Mouse (Mus musculus) right cerebral cortex, postnatal 25 days (tissue): Measurements from ENCODE around the gene Sec31b.

Experiments
- DNase-seq: peaks from one replicate; pipeline ENCODE4 v3.0.0; 2022

Gene Sec31b

DNA sequence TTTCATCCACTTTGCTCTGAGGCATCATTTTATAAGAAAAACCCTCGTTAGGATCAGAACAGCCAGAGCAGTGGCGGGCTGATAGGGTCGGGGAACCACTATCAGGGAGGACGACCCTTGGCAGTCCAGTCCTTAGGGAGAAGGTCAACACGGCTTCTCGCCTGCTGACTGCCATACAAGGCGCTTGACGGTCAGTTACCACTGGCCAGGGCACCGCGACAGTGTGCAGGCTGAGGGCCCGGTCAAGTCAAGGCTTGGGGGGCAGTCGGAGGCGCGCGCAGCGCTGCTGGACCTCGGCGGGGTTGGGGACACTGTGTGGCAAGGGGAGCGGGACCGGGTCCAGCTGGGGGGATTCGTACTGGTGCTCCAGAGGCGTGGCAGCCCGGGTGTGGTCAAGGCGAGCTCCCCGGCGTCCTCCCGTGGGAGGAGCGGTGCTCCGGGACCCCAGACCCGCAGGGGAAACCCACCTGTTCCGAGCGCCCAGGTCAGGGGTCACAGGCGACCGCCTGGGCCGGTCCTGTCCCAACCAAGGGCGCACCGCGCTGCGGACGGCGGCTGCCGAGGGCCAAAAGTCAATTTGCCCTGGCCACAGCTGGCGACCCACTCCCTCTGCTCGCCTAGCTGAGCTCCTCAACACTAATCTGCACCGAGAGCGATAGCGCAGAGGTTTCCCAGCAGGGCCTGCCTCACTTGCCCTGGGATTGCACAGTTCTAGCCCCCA lies at the start of gene Sec31b:
Gene Sec31b (minus strand): TSS at position 544 of the 721 bp plus-strand sequence.
- DNase-seq = no peak

DNA sequence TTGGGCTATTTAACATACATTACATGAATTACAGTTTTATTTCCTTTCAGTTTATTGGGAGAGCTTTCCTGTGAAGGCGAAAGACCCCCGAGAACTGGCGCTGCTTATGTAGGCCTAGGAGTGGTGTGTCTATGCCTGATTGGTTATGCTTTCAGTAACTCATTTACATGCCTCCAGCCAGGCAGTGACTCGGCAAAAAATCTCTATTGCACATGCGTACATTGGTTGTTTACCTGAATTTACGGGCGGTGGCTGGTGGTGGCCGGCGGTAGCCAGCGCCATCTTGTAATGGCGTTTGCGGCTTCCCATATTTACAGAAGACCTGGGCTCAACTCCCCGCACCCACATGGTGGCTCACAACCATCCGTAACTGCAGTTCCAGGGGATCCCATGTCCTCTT lies 48.5 kb upstream of the Sec31b start:
- no peak for DNase-seq

DNA sequence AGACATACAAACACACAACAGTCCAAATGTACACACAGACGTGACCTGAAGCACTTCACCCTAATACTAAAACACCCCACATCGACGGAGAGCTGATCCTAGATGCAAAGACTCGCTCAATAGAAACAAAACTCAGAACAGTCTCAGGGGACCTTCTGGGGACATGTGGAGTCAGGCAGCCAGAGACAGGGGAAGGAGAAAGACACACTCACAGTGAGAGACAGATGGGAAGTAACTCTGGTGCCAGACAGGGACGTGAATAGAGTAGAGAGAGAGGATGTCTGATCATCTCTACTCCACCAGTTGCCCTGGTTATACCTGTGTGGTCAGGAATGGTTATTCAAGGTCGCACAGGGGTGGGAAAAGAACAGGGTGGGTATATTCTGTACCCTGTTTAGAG lies 46.0 kb upstream of the Sec31b start:
- DNase-seq = no peak

DNA sequence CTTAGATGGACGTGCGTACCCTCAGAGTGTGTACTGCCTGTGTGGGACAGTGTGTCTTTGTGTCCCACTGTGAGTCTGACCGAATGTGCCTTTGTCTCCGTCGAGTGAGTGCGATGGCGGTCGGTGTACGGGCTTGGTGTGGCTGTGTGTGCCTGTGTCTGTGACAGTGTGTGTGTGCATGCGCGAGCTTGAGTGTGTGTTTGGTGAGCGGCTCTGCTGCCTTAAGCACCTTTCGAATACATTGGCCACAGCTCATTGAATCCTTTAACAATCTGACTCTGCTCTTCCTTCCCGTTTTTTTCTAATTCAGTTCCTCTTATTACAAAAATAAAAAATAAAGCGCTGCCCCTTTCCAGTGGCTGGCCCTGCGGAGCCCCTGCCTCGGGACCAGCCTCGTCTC lies 45.3 kb upstream of the Sec31b start:
- DNase-seq = no peak

DNA sequence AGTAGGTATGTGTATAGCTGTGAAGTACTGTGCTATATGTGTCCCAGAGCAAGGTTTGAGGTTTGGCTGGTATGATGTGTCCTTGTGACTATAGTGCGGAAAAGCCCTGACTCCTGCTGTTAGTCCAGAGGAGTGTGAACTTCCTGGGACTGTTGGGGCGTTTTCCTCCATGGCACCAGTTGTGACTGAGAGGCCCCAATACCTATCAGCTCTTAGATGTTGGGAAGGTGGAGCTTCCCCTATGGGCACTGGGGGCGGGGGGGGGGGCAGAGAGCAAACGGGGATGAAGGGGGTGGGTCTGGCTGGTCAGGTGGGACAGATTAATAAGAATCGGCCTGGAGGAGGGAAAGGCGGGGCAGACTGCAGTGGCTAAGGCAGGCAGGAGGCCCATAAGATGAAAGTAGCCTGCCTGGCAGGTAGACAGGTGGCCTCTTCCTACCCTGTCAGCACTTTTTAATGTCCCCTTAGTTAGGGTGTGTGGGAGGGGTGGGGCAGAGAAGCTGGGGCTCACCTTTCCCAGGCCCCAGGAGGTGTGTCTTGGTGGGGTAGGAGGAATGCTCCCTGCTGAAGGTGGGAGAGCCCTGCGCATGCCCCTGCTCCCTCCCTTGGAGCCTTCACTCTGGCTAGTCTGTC lies 44.0 kb upstream of the Sec31b start:
- DNase-seq = no peak

DNA sequence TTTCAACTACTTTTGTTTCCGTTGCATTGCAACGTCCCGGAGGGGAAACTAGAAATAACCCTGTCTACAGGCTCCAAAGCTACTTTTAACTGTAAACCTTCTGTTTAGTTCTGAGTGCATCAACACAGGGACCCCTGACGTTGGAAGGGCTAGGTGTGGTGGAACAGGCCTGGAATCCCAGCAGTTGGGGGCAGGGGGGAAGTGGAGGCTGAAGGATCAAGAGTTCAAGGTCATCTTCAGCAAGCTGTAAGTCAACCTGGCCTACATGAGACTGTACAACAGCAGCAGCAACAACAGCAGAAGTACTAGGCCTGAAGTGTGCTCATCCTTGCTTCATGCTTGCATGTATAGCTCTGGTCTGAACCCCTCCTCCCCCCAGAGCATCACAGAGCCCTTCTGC lies 42.4 kb upstream of the Sec31b start:
- DNase-seq = no peak

DNA sequence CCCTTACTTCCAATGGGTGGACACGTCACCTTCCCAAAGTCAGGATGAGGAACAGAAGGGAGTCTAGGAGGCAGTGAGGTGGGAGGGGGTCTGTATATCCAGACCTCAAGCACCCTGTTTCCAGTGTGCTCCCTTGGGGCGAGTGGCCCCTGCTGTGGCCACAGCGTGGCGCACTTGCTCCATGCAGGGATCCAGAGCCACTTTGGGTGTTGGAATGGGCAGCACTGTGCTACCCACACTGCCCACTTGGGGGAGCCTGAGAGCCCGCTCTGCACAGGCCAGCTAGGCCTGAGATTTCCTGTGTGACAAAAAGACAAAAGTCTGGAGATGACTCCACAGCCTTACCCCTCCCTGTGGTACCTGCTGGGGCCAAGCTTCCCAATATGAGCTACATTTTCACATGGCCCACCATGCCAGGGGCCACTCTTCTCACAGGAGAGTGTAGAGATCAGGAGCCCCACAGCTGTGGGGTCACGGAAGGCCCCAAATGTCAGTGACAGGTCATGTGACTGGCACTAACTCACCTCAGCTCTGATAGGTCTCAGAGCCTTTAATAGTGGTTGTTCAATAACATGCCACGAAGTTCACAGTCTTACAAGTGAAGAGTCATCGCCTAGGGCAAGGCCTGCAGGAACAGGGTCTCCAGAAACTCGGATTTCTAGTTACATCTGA lies 37.1 kb upstream of the Sec31b start:
- peak; percentile 89 for DNase-seq

DNA sequence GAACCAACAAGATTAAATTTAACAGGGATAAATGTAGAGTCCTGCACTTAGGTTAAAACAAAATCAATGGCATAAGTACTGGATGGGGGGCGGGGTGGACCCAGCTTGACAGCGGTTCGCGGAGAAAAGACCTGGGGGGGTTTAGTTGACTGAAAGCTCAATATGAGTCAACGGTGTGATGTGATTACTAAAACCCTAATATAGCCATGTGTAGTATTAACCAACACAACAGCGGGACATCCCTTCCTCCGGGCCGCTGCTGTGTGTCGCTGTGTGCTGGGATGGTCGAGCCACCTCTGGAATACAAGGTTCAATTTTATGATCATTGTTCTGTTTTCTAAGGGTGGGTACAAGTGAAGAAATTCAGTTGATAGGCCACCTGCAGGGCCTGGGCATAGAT lies 36.4 kb upstream of the Sec31b start:
- no peak for DNase-seq

DNA sequence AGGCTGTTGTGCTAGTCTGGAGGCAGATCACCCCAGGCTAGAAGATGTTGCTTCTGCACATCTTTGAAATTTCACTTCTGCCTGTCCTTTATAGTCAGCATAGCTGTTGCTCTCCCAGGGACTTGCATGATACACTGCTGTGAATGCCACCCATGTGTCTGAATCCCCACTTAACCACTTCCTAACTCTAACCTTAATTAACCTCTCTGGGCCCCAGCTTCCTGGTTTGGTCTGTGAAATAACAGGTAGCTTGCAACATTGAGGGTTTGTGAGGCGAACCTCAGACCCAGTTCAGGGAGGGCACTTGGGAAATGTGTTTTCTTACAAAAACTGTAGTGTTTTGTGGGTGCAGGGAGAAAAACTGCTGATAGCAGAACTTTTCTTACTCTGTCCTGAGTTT lies 32.4 kb upstream of the Sec31b start:
- no peak for DNase-seq

DNA sequence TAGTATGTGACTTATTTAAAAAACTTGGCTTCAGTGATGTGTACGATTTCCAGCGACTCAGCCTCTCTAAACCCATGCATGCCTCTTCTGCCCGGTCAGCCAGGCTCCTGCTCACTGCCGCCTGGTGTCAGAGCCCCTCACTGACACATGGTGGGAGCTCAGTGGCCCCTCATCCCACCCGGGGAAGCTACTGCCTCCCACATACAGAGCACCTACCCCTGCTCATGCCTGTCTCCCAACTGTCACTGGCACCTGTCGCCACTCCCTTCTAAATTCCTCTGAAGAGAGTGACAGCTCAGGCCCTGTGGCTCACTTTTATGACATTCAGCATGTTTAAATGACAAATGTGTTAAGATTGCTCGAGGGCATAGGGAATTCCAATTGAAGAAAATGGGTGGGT lies 30.6 kb upstream of the Sec31b start:
- no peak for DNase-seq

DNA sequence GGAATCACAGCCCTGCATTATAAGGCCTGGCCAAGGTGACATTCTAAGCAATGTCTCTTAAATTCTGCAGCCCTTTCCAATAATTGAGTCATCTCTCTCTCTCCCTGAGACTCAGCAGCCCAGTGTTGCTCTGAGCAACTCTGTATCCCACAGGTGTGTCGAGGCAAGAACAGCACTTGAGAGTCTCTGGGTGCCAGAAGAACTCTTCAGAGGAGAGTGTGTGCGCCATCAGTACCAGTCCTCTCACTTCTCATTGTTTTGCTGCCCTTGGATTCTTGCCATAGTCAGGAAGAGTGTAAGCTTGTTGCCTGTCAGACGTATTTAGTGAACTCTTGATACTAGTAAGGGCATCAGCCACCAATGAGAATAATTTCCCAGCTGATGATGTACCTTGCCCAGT lies 22.1 kb upstream of the Sec31b start:
- DNase-seq = no peak

DNA sequence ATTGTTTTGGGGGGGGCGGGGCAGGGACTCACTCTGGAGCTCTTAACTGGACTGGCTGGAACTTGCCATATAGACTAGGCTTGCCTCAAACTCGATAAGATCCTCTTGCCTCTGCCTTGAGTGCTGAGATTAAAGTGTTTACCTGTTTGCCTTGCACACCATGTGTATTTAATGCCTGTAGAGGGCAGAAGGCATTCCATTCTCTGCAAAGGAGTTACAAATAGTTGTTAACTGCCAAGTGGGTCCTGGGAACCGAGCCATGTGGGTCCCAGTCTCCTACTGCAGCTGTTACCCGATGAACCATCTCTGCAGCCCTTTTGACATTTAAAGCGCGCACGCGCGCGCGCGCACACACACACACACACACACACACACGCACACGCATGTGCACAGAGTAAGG lies 18.3 kb upstream of the Sec31b start:
- no peak for DNase-seq

DNA sequence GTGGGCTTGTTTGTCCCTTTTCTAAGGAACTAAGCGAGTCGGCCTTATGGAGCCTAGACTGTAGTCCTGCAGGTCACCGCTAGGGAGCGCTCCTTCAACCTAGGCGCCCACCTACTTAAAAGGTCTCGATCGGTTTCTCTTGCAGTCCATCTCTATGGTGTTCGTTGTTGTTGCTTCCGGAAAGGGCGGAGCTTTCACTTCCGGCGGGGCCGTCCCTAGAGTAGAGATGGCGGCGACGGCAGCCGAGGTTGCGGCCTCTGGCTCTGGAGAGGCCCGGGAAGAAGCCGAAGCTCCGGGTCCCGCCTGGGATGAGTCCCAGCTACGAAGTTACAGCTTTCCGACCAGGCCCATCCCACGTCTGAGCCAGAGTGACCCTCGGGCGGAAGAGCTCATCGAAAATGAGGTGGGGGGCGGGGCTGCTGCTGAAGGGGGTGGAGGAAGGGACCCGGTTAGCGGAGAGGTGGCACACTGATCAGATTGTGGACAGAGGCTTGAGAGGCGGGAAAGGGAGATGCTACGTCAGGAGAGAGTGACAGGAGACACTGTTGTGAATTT lies 17.1 kb upstream of the Sec31b start, which contains the start of gene Hif1an:
Gene Hif1an (plus strand): TSS at position 199 of the 555 bp plus-strand sequence.
- peak; percentile 90 for DNase-seq

DNA sequence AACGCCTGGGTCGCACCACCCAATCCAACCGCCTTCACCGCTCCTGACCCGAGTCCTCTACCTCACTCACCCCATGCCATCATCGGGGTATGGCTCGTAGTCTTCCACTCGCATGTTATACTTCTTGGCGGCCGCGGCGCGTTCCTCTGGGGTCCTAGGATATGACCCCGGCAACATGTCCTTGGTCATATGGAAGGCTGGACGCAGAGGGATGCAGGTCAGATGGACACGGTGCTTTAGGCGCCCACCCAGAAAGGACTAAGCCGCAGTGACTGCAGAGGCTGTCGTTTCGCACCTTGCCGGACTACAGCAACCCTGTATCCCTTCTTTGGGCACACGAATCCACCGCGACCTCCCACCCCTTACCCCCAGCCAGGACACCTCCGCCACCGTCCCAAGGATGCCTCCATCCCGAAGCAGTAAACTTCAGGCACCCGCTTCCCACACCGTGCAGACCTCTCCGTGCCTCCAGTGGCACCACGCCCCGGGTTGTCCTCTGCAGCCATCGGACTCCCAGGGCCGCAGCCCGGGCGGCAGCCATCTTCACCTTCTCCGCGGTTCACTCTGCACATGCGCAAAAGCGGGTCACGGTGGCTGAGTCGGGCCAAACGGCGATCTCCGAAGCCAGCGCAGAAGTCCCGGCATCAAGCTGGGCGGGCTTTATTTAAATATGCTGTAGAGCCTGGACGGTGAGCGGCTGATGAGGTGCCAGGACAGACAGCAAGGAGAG lies 9.4 kb upstream of the Sec31b start, which contains the start of gene Ndufb8:
Gene Ndufb8 (minus strand): TSS at position 580 of the 730 bp plus-strand sequence.
- peak; percentile 96 for DNase-seq

DNA sequence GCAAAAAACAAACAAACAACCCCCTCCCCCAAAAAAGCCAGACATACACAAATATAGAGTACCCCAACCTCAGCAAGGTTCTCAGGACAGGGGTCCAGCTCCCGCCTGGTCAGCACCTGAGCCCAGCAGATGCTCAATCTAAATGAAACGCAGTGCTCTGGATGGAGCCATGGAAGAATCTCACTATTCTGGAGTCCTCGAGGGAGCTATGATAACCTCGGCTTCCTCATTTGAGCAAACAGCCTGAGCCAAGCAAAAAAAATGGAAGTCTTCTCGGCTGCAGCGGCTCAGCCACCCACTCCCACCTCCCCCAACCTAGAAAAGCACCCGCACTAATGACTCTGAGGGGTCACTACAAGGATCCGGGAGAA lies 8.8 kb upstream of the Sec31b start:
- no peak for DNase-seq

DNA sequence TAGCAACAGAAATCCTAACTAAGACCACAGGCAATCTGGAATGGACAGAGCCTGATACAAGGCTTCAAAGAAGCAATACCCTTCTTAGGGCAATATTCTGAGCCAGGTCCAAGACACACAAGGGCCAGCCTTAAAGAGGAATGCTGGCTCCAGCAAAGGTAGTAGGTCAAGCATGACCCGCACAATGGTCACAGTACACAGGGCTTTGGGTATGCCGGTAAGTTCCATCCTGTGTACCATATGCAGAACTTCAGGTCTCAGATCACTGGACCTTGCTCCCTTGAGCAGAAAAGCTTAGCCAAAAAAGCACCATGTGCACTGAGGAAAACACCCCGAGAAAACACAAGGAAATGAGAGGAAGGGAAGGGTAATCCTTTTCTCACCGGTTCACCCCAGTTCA lies 7.6 kb upstream of the Sec31b start:
- no peak for DNase-seq

DNA sequence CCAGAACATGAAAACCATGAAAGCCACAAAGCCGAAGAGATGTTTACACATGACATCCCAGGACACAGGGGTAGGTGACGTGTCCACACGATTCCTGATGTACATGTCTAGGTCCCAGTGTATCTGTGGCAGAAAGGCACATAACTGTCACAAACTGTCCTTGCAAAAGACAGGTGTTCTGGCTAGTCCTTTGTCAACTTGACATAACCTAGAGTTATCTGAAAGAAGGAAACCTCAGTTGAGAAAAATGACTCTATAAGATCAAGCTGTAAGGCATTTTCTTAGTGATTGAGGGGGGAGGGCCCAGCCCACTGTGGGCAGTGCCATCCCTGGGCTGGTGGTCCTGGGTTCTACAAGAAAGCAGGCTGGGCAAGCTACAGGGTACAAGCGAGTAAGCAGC lies 7.1 kb upstream of the Sec31b start, which contains the start of gene Gm20538:
Gene Gm20538 (minus strand): TSS at position 101 of the 400 bp plus-strand sequence.
- DNase-seq = no peak

DNA sequence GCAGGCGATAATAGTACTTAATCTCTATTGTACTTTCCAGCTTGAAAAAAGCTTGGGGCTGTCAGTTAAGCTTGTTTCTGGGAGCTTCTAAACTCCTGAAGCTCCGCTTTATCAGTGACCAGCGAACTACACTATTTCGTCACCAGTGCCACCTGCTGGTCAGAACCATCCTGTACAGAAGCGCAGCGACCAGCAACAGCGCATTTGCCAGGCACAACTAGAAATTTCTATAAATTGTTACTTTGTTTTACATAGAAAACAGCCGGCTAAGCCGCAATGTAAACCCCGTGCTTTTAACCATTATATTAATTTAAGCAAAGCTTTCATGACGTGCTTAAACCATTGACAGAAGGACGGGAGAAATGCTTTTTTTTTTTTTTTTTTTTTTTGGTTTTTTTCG lies 889 bp downstream of the Sec31b start:
- peak; percentile 56 for DNase-seq

DNA sequence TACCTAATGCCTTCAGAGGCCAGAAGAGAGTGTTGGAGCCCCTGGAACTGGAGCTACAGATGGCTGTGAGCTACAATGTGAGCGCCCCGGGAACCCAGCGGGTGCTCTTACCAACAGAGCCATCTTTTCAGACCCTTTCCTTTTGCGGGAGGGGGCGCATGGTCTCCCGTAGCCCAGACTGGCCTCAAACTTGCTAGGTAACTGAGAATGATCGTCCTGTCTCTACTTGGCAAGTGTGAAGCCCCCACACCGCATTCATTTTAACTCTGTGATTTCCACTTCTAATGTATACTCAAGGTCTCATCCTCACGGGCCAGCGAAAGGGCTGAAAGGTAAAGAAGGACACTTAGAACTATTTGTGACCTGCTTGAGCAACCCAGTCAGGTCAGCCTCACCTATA lies 1.3 kb downstream of the Sec31b start:
- DNase-seq = no peak

DNA sequence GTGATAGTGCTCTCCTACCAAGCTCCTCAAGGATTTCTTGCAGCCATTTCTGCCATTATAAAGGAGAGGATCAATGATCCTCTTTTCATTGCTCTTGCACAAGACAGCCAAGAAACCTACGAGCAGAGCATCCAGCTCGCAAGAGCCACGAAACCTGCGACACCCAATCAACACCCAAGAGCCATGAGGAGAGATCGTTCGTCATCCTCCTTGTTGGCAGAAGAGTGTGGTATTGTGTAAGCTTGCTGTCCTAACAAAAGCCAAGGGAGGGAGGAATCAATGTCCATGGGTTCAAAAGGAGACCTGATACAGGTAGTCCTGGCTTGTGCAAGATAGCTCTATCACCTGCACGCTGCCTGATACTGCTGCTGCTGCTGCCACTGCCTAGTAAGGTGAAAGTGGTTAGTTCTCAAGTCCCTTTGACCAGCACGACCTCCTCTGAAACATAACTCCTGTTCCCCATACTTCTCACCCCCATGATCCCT lies 2.9 kb downstream of the Sec31b start:
- no peak for DNase-seq

DNA sequence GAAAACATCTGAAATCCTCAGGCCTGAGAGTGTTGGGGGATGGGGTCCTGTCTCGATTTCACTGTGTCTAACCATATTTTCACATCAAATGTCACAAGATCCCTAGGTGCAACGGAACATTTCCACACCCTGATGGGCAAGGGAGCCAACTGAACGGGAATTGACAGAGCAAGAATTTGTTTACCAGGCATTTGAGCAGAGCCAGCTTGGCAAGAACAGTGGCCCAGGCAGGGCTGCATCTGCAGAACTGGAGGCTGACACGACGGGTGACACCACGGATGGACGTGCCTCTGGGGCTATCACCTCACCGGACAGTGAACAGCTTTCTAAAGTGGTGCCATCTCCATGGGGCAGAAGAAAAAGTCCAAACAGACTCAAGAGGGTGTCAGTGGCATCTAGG lies 8.2 kb downstream of the Sec31b start:
- no peak for DNase-seq

DNA sequence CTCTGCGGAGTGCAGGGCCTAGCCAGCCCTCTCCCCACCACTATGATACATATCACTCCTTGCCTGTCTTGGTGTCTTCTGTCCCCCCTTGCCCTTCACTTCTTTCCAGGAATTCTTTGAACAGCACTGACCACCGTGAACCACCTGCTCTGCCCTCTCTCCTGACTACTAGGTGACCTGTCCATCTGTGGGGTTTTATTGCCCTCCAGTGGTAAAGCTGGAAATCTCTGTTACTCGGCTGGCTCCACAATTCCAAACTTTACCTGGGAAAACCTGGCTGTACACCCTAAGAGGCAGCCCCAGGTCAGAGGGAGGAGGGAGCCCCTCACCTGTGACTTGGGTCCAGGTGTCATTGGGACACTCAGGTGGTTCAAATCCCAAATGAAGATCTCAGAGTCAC lies 10.3 kb downstream of the Sec31b start:
- no peak for DNase-seq

DNA sequence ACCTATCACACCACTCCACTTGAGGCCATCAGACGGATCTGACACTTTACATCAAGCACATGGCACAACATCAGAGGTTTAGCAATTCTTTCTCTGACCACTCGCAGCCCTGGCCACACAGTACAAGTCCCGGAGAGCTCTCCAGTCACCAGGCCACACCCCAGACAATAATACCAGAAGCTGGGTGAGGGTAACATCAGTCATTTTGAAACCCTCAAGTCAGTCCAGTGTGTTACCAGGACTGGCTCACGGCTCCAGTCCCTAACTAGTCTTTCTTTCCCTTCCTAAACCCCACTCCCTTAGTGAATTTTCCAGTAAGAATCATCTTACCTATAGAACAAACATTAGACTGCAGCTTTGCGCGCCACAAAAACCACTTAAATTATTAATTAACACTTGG lies 15.6 kb downstream of the Sec31b start:
- no peak for DNase-seq
